Mouse (Mus musculus): Measurements from ENCODE around the gene Nomo1.

DNA sequence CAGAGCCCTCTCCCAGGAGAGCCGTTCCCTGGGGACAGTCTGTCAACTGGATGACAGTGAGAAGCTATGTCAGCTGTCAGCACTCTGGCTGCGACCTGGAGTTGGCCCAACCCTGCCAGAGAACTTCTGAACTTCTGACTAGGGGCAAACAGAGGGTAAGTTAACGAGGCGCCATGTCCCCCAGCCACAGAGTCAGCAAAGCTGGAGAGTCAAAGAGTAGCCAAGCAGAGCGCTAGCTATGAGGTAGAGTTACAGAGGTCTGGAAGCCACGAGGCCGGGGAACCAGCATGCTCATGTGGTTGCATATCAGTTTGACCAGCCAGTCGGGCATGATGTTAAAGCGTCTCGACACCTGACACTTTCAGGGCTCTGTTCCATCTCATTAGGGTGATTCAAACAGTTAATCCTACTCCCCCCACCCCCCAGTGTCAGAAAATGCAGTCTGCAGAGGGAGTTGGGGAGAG is 82.7 kb downstream of the Nomo1 start:
- TF ChIP-seq CTCF (IDR thresholded peaks at IDR 0.05; ENCODE audit: borderline replicate concordance, insufficient read depth, low read depth, low read length), result no peak
- TF ChIP-seq POLR2A (IDR thresholded peaks at IDR 0.05; ENCODE audit: borderline replicate concordance, insufficient read depth, low read length), result no peak
